Mouse (Mus musculus) CH12.LX (cell line): ENCODE results near the gene Aff3. TPM values are rescaled to one million over a fixed set of nuclear protein-coding genes. Genes with fewer than 3 reads are reported as not detected.

Source experiments
- DNase-seq: peaks from one replicate; pipeline ENCODE4 v3.0.0-alpha.2; 2013; ENCODE audit errors: extremely low read depth
- H3K27ac ChIP-seq: 2 replicates; pipeline ENCODE4 v1.5.1; 2012; ENCODE audit warnings: low read depth, mild to moderate bottlenecking, control low read depth, moderate library complexity; ENCODE audit not compliant: insufficient read depth
- H3K27me3 ChIP-seq: replicated peaks from 2 replicates; pipeline ENCODE3; 2012; ENCODE audit warnings: inconsistent platforms
- H3K36me3 ChIP-seq, 2 experiments: replicated peaks in 1 of 2; 2 replicates each; pipeline versions ENCODE3 to v1.6.1; 2012; ENCODE audit warnings: inconsistent platforms in 1 of 2, low read length in 1 of 2, mild to moderate bottlenecking in 1 of 2, mixed read lengths in 1 of 2, moderate library complexity in 1 of 2; ENCODE audit not compliant: control insufficient read depth in 1 of 2, insufficient read depth in 1 of 2
- H3K4me1 ChIP-seq, 2 experiments: 2 replicates each; pipeline ENCODE4 v1.6.1; 2012; ENCODE audit warnings: inconsistent platforms in 1 of 2, moderate library complexity in 1 of 2; ENCODE audit not compliant: insufficient read depth in 2 of 2, control insufficient read depth in 1 of 2
- H3K4me2 ChIP-seq: 2 replicates; pipeline ENCODE4 v1.6.1; 2012; ENCODE audit warnings: low read depth, mild to moderate bottlenecking, control low read depth; ENCODE audit not compliant: poor library complexity, insufficient read depth, severe bottlenecking
- H3K4me3 ChIP-seq, 3 experiments: fragments of 150-350 bp in 1 of 3; sonication (generic) in 1 of 3; replicated peaks in 1 of 3; 2 replicates each; pipeline versions ENCODE3 to v1.5.1; 2011 to 2012; ENCODE audit warnings: low read depth in 2 of 3, low read length in 2 of 3, mild to moderate bottlenecking in 2 of 3, moderate library complexity in 2 of 3, control low read depth in 1 of 3, improper control_type of control experiment in 1 of 3, inconsistent platforms in 1 of 3, mixed read lengths in 1 of 3; ENCODE audit not compliant: poor library complexity in 1 of 3
- H3K79me2 ChIP-seq: replicated peaks from 2 replicates; pipeline ENCODE4 v1.6.1; 2012; ENCODE audit warnings: mild to moderate bottlenecking, moderate library complexity; ENCODE audit not compliant: control insufficient read depth, poor library complexity, insufficient read depth, severe bottlenecking; ENCODE audit errors: extremely low read depth
- H3K9ac ChIP-seq: 2 replicates; pipeline ENCODE4 v1.6.1; 2012; ENCODE audit warnings: low read depth, mild to moderate bottlenecking, control low read depth, moderate library complexity; ENCODE audit not compliant: insufficient read depth
- H3K9me3 ChIP-seq: replicated peaks from 2 replicates; pipeline ENCODE3; 2012; ENCODE audit warnings: low read length, inconsistent platforms, mixed read lengths
- CHD1 ChIP-seq: IDR thresholded peaks from 2 replicates; pipeline ENCODE4 v1.6.1; 2012; ENCODE audit warnings: low read depth, low read length, improper control_type of control experiment, inconsistent platforms
- CHD2 ChIP-seq: IDR thresholded peaks from 2 replicates; pipeline ENCODE4 v1.6.1; 2011; ENCODE audit warnings: low read length, improper control_type of control experiment
- E2F4 ChIP-seq: IDR thresholded peaks from 2 replicates; pipeline ENCODE4 v1.6.1; 2011; ENCODE audit warnings: low read depth, low read length, improper control_type of control experiment; ENCODE audit not compliant: insufficient replicate concordance
- ELF1 ChIP-seq: IDR thresholded peaks from 2 replicates; pipeline ENCODE4 v1.6.1; 2014; ENCODE audit warnings: low read depth, mild to moderate bottlenecking, inconsistent platforms, low read length, improper control_type of control experiment
- ETS1 ChIP-seq: conservative IDR thresholded peaks from 2 replicates; pipeline ENCODE4 v1.6.1; 2012; ENCODE audit warnings: low read depth, mild to moderate bottlenecking, inconsistent platforms, low read length, improper control_type of control experiment, moderate library complexity
- IRF4 ChIP-seq: IDR thresholded peaks from 2 replicates; pipeline ENCODE4 v1.6.1; 2014; ENCODE audit warnings: low read depth, mild to moderate bottlenecking, inconsistent platforms, low read length, improper control_type of control experiment
- JUND ChIP-seq: conservative IDR thresholded peaks from 2 replicates; pipeline ENCODE4 v1.6.1; 2011; ENCODE audit warnings: low read depth, low read length, improper control_type of control experiment
- KAT2A ChIP-seq: IDR thresholded peaks from 2 replicates; pipeline ENCODE4 v1.6.1; 2012; ENCODE audit warnings: low read length, improper control_type of control experiment, inconsistent platforms; ENCODE audit not compliant: insufficient replicate concordance
- MAFK ChIP-seq: IDR thresholded peaks from 2 replicates; pipeline ENCODE4 v1.6.1; 2011; ENCODE audit warnings: low read length, improper control_type of control experiment; ENCODE audit not compliant: insufficient replicate concordance
- MAX ChIP-seq: IDR thresholded peaks from 2 replicates; pipeline ENCODE4 v1.6.1; 2011; ENCODE audit warnings: low read length, improper control_type of control experiment
- MXI1 ChIP-seq: IDR thresholded peaks from 2 replicates; pipeline ENCODE4 v1.6.1; 2011; ENCODE audit warnings: mild to moderate bottlenecking, low read depth, low read length, improper control_type of control experiment
- PAX5 ChIP-seq: IDR thresholded peaks from 2 replicates; pipeline ENCODE4 v1.6.1; 2012; ENCODE audit warnings: low read length, inconsistent platforms, mixed read lengths
- POLR2A ChIP-seq: IDR thresholded peaks from 2 replicates; pipeline ENCODE4 v1.6.1; 2011; ENCODE audit warnings: low read depth, mild to moderate bottlenecking, improper control_type of control experiment, low read length
- POLR2AphosphoS2 ChIP-seq: IDR thresholded peaks from 2 replicates; pipeline ENCODE4 v1.6.1; 2011; ENCODE audit warnings: low read depth, low read length, improper control_type of control experiment
- RCOR1 ChIP-seq: conservative IDR thresholded peaks from 2 replicates; pipeline ENCODE4 v1.6.1; 2012; ENCODE audit warnings: low read depth, mild to moderate bottlenecking, inconsistent platforms, low read length, improper control_type of control experiment
- SMC3 ChIP-seq: IDR thresholded peaks from 2 replicates; pipeline ENCODE4 v1.6.1; 2011; ENCODE audit warnings: low read depth, low read length, improper control_type of control experiment
- TBP ChIP-seq: conservative IDR thresholded peaks from 2 replicates; pipeline ENCODE4 v1.6.1; 2011; ENCODE audit warnings: low read depth, low read length, improper control_type of control experiment
- USF1 ChIP-seq: IDR thresholded peaks from 2 replicates; pipeline ENCODE4 v1.6.1; 2014; ENCODE audit warnings: low read depth, mild to moderate bottlenecking, inconsistent platforms, low read length, improper control_type of control experiment
- USF2 ChIP-seq: conservative IDR thresholded peaks from 2 replicates; pipeline ENCODE4 v1.6.1; 2011; ENCODE audit warnings: low read depth, low read length, improper control_type of control experiment
- ZC3H11A ChIP-seq: IDR thresholded peaks from 2 replicates; pipeline ENCODE4 v1.6.1; 2012; ENCODE audit warnings: low read depth, mild to moderate bottlenecking, inconsistent platforms, low read length, improper control_type of control experiment
- dilution Hi-C: fragments of 300-500 bp; cut with MboI; formaldehyde crosslinking; loops from 2 replicates; pipeline ENCODE4 v1.14.3; 2020; ENCODE audit warnings: low sequenced_read_pairs; ENCODE audit not compliant: extremely low pct_unique_long_range_greater_than_20kb, extremely low pct_ligation_motif_present
- in situ Hi-C: fragments of 300-500 bp; cut with MboI; formaldehyde crosslinking; loops from 3 replicates; pipeline ENCODE4 v1.14.3; 2019; ENCODE audit warnings: low sequenced_read_pairs, low pct_ligation_motif_present, low pct_unique_long_range_greater_than_20kb, mixed read lengths
- polyA plus RNA-seq: library from polyadenylated mRNA; unstranded; fragments of >175 nt; gene quantifications from 2 replicates; pipeline ENCODE4 v1.2.1, GENCODE M21; 2012; ENCODE audit warnings: low read depth; ENCODE audit not compliant: insufficient read length
- total RNA-seq, 2 experiments: library from RNA; depleted of rRNA; stranded (reverse); fragments of 300-350 nt in 1 of 2; fragments of >200 nt in 1 of 2; gene quantifications; 2 replicates each; pipeline ENCODE4 v1.2.3; 2012 to 2014

Gene Aff3
- total and polyA plus RNA-seq, 3 experiments = 5.1 to 29.9 (median 7.7) TPM

DNA sequence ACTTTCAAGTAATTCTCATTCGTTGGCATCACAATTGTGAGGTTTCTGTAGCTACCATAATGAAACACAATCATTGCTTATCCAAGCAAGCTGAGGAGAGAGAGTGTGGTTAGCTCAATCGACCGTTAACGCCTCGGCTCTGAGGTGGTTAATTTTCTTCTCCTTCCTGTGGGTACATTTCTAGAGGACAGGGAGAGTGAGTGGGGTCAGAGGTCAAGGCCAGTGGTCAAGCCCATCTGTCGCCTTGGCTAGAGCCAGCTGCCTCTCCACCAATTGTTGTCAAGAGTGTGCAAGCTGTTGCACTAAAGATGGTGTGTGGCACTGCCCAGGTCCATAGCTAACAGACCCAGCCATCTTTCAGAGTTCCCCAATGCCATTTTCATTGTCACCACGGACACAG is 14.7 kb downstream of the Aff3 start:
- no peaks in the 10 kb centered on the region for H3K79me2 ChIP-seq
- H3K27ac ChIP-seq = no peak overlapping the region
- no peak overlapping the region for H3K4me2 ChIP-seq
- no peak for TF ChIP-seq PAX5
- no peak for TF ChIP-seq TBP
- TF ChIP-seq MAX = no peak
- TF ChIP-seq POLR2AphosphoS2 = no peak
- TF ChIP-seq IRF4 = no peak
- H3K4me3 ChIP-seq = no peak overlapping the region
- DNase-seq = no peak
- no peak overlapping the region for H3K9ac ChIP-seq
- in situ Hi-C loops = no loop called here
- H3K27me3 ChIP-seq = no peaks in the 10 kb centered on the region
- H3K36me3 ChIP-seq = peaks cover 0 to 64% of the 10 kb centered on the region in 2 experiments
- H3K4me1 ChIP-seq = peaks cover 9 to 67% of the 10 kb centered on the region in 2 experiments
- H3K9me3 ChIP-seq = no peaks in the 10 kb centered on the region
- dilution Hi-C loops = no loop called here

DNA sequence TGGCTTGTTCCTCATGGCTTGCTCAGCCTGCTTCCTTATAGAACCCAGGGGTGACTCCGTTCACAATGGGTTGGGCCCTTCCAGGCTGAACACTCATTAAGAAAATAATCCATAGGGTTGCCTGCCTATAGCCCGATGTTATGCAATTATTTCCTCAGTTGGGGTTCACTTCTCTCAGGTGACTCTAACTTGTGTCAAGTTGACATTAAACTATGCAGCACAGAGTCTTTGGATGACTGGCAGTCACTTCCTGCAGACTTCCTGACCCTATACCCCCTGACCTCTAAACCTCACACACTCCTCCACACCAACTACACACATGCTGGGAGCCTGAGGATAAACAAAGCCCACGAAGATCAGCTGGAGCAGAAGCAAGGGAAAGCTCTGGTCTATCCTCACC is 15.6 kb downstream of the Aff3 start:
- in situ Hi-C loops (no loop called here), dilution Hi-C loops (no loop called here)
- Histone ChIP-seq H3K27ac (no peak overlapping the region), H3K4me3 (no peak overlapping the region), H3K9ac (no peak overlapping the region), H3K27me3 (no peaks in the 10 kb centered on the region), H3K4me1 (peaks cover 9 to 72% of the 10 kb centered on the region in 2 experiments), H3K4me2 (no peak overlapping the region), H3K36me3 (peaks cover 0 to 60% of the 10 kb centered on the region in 2 experiments), H3K79me2 (no peaks in the 10 kb centered on the region), H3K9me3 (no peaks in the 10 kb centered on the region)
- DNase-seq = no peak
- TF ChIP-seq ETS1 (no peak), TBP (no peak), POLR2A (no peak), SMC3 (no peak), MAFK (no peak)

DNA sequence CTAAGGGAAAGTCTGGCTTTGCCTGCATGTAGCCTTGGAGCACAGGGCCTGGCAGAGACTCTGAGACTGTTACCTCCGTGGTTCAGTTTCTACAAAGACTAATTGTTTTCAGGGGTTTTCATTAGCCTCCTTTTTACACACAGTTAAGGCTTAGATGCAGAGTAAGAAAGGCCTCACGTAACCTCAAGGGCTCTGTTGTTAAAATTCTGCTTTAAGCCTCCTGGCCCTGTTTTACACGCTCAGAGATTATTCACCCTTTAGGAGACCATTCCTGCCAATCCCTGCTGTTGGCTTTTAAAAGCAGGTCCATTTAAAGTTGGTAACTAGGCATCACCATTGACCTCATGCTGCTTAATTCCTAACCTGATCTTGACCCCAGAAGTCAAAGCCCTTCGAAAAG is 22.5 kb downstream of the Aff3 start:
- Histone ChIP-seq H3K79me2 (no peaks in the 10 kb centered on the region), H3K4me3 (no peak overlapping the region), H3K9me3 (no peaks in the 10 kb centered on the region), H3K9ac (no peak overlapping the region), H3K27ac (no peak overlapping the region), H3K4me2 (no peak overlapping the region), H3K4me1 (peaks cover 2 to 32% of the 10 kb centered on the region in 2 experiments; a peak in 3 of 4 replicates), H3K36me3 (peaks cover 0 to 53% of the 10 kb centered on the region in 2 experiments), H3K27me3 (no peaks in the 10 kb centered on the region)
- in situ Hi-C loops = no loop called here
- TF ChIP-seq USF2 (no peak), JUND (no peak), POLR2A (no peak), ZC3H11A (no peak), KAT2A (no peak), MAX (no peak), CHD2 (no peak), SMC3 (no peak), RCOR1 (no peak), USF1 (no peak), ETS1 (no peak), E2F4 (no peak), CHD1 (no peak), ELF1 (no peak), MXI1 (no peak)
- no peak for DNase-seq
- dilution Hi-C loops = no loop called here
